Mouse (Mus musculus): ENCODE results near the gene Necab2.
A peak's percentile ranks its signal among the peaks of the same experiment; 100 is the strongest.

The Necab2 gene

DNA sequence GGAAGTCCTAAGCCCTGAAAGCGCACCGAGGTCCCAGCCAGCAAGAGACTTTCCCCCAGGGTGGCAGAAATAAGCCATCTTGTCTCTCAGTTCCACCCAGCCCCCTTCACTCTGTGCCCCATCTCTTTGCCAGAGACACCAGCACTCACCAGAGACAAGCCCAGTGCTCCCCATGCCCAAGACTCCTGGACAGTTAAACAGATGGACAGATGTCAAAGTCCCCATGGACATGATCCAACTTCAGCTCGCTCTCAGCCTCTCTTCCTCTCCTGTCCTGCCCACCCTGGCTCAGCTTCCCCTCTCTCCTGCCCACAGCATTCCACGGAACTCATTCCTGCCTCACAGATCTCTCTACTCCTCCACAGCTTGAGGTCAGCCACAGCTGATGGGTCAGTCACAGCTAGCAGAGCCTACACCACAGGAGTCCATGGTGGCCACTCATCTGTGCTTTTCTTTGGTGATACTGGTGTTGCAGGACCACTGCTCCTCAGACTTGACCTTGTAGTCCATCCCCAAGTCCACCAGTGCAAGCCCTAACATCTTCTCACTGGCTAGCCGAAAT is 17.7 kb upstream of the Necab2 start:
- no peak for DNase-seq

DNA sequence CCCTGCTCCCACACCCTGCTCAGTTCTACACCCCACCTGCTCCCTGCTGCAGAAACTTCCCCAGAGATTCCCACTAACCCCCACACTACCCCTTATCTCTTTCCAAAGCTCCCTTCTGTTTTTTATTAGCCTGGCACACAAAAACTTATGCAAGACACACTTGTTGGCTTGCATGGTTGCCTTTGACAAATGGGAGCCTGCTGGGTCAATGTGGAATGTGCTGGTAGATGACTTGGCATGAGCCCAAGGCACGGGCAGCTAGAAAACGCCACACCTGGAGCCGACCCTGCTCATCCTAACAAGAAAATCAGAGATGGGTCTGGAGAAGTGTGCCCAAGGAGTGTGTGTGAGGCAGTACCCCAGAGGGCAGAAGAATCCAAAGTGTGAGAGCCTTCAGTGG is 17.0 kb upstream of the Necab2 start:
- no peak for DNase-seq

DNA sequence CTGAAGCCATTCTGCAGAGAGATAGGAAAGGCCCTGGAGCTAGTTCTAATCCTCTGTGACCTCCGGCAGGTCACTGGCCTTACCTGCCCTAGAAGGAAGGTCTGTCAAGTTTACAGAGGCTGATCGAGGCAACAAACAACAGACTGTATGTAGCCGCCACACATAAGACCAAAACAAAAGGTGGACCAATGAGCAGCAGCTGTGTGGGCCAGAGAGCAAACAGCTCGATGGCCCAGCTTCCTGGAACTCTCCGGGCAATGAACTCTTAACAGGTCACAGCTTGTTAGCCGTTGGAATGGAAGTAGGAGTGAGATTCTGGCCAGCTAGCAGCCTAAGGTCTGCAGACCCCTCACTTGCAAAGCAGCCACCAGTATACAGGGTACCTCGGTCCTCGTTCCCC is 16.3 kb upstream of the Necab2 start:
- DNase-seq: no peak

DNA sequence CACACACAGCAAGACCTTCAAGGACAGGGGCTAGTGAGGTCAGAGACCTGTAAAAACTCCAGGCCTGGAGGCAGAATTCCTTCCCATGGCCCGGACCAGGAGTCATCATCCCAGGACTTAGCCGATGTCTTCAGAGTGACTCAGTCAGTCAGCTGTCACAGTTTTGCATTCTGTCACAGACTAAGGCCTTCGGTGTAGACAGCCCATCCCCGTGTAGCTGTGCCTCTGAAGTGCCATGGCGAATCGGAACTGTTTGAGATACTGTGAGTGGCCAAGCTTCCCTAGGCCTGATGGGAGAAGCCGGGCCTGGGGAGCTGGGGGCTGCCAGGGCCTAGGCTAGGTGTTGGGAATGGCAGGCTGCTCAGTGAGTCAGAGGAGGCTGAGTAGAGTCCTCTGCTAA is 15.8 kb upstream of the Necab2 start:
- no peak for DNase-seq

DNA sequence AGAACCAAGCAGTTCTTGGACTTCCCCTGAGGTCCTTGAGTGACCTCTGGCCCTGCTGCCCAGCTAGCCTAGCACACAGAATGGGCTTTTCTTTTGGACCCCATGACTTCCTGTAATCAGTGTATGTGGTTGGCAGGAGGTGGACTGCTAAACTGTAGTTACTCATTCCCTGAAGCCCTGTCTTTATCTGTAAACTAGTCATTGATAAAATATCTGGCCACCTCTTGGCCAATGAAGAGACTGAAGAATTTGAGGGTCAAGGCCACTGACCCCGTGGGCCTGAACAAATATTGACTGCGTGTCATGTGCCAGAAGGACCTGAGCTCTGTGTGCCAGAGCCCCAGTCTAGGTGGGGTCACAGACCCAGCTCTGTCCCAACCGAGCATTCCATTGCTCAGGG is 14.1 kb upstream of the Necab2 start:
- no peak for DNase-seq

DNA sequence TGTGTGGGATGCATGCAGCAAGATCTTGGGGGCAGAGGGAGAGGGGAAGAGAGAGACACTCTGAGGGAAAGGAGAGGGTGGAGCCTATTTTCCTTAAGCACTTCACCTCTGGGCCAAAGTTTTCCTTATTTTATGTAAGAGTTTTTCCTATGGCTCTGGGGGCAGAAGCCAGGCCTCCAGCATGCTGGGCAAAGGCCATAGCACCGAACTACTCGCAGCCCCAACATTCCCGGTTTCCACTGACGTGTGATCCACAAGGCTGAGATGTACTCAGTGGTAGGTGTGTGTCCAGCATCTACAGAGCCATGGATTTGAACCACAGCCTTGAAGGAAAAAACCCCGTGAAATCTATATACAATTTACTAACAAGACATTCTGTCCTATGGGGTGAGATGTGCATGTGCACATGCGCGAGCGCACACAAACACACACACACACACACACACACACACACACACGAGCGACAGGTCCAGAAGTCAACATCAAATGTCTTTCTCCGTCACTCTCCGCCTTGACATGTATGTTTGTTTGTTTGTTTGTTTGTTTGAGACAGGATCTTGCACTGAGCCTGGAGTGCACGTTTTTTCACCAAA is 12.8 kb upstream of the Necab2 start, which contains the start of gene Osgin1:
Gene Osgin1 (plus strand): TSS at position 543 of the 593 bp plus-strand sequence.
- DNase-seq: no peak

DNA sequence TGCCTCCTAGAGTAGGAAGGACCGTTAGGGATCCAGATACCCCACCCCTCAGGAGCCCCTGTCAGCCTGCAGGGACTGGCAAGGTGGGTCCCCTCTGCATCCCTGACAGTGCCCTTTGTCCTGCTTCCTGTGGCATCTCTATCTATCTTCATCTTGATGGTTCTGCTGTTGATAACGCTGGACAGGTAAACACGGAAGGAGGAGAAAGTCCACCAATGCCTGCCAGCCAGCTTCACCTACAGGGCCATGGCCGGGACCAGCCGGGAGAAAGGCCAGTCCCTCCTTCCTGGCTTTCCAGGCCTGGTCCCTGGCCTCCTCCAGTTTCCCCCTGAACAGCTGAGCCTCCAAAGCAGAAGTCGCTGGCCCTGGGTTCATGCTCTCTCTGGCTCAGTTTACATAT is 11.9 kb upstream of the Necab2 start:
- DNase-seq: no peak

DNA sequence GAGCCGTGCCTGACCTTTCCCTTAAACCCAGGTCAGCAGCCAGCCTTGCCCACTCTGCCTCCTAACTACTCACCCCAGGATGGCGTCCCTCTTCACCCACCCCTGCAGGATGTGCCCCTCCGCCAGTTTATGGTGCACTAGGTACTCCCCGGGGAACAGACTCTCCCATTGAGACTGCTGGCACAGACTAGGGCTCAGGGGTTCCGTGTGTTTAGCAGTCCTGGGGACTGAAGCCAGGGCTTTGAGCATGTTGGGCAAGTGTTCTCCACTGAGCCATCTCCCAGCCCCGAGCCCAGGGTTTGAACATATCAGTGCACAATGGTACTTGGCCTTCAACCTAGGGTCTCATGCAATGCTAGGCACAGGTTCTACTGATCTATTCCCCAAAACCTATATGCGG is 11.0 kb upstream of the Necab2 start:
- no peak for DNase-seq

DNA sequence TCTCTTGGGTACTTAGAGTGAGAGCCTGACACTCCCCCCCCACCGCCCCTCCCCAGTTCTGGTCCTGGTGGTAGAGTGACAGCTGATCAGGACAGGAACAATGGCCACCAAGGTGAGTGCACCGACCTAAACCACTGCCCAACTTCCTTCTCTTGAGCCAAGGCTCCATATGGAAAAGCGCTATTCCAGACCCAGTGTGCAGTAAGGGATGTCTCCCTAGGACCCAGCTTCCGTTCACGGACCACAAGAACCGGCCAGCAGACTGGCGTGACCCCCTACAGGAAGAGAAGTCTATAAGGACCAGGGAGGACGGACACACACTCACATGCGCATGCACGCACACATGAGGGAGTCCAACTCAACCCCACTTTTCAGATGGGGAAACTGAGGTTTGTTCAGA is 10.2 kb upstream of the Necab2 start:
- DNase-seq: no peak

DNA sequence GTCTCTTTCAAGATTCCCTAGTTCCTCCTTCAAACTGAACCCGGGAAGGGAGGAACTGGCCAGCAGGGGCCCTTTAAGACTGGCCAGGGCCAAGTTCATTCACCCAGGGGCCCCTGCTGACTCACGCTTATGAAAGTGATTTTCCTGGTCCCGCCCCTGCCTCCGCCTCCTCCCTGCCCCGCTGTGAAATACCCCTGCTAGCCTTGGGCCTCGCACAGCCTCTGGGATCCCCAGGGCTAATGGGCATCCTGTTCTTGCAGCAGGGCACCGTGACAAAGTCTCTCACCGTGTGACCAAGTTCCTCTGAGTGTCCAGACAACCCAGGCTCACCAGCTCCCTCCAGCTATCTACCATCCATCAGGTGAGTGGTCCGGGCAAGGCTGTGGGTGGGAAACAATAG is 9.6 kb upstream of the Necab2 start:
- no peak for DNase-seq

DNA sequence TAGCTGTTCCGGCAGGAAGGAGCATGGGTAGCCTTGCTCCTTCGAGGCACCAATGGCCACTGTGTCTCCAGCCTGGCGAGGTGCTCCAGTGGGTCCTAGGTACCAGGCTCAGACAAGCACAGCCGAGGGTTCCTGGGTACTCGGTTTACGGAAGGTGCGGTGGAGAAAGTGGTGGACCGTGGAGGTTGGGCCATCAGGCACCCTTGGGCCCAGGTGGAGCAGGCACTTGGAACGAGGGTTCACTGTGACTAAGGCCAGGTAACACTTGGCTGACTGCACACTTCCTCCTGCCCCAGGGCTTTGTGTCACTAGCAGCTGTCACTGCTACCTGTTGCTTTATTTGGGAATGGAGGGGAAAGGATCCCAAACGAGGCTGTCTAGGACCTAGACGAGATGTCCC is 9.0 kb upstream of the Necab2 start:
- no peak for DNase-seq

DNA sequence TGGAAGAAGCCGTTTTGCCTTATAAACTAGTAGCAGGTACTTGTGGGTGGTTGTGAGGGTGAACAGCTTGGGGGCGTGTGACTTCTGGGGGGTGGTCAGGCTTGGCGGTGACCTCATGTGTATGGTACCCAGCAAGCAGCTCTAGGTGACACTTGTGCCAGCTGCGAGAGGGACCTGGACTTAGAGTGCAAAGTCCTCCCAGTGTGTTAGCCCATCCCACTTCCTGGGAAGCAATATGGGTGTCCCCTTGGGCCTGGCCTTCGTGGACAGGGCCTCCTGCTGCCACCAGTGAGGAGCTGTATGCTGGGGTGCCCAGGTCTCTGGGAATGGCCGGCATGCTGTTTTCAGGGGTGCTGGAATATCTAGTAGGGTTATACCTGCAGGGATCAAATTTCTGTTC is 7.6 kb upstream of the Necab2 start:
- DNase-seq: no peak

DNA sequence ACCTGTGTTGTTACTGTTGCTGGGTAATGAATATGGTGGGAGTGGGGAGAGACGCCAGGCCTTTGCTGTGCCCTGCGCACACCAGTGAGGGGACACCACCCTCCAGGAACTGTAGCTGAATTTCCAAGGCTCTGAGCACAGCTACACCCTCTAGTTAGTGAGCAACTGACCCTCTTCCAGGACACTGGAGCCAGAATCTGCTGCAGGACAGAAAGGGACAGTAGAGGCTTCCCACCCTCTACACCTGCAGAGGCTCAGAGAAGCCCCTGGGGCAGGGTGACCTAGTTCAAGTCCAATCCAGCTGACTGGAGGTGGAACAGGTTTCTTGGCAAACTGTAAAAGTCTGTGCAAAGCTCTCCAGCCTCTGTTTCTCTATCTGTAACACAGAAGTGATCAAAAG is 7.1 kb upstream of the Necab2 start:
- DNase-seq: no peak

DNA sequence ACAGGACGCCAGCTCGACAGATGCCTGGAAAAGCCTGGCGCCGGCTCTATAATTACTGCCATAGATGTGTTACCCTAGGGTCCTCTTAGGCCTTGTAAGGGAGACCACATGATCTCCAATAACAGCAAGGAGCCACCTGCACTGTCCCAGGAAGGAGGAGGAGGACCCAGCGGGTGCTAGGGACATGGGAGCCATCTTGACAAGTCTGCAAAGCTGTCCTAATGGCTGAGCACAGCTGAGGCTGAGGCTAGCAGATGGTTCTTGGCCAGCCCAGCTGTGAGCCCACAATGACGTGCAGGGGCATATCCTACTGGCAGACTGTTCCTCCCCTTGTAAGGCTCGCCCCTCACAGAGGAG is 6.6 kb upstream of the Necab2 start:
- no peak for DNase-seq

DNA sequence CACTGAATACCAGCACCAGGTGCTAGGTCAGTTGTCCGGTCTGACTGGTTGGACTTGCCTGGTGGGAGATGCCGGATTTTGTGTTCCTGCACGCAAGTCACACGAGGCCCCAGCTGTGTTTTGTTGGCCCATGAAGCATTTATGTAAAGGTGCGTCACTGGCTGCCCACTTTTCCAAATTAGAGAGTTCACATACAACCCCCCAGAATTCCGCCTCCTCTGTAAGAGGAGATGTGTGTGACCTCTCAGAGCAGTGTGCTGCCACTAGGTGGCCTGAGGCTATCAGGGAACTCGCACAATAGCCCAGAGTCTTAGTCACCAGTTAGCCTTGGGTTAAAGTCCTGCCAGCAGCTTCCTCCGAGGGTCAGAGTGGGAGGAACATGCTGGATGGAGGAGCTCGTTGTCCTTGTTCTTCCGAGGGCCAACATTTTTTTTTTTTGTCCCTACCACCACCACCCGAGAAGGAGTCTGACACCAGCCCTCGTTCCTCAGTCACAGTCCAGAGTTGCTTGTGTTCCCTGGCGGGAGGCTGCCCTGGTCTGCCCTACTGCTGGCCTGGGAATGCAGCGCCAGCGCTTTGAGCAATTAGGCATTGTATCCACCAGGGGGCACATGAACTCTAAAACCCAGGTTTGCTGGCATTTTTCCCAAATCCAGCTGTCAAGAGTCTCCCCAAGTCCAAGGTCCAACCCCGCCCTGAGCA is 6.1 kb upstream of the Necab2 start:
- DNase-seq: peak; percentile 52

DNA sequence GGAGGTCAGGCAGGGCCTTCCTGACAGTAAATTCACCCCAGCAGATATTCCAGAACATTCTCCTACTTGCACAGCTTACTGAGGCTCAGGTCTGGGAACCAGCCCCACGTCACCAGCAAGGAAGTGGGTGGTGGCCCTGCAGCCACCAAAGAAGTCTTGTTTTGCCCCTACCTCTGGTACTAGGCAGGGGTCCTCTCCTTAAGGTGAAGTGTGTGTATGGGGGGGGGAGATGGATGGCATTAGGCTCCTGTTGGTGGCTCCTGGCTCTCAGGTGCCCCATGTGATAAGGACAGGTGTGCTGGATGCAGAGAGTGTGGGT is 5.6 kb upstream of the Necab2 start:
- no peak for DNase-seq

DNA sequence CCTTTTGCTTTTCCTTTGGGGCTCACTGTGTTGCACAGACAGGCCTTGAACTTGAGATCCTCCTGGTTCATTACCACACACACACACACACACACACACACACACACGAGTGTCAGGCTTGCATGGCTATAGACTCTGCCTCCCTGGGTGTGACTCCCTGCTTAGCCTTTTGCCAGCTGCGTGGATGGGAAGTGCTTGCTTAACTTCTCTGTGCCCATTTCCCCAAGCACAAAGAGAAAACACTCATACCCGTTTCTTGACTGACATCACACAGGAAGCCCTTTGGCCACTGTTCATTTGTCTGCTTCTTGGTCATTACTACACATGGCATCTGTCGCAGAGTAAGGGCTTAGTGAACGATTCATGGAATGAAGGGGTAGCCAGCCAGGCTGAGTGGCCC is 4.5 kb upstream of the Necab2 start:
- DNase-seq: no peak

DNA sequence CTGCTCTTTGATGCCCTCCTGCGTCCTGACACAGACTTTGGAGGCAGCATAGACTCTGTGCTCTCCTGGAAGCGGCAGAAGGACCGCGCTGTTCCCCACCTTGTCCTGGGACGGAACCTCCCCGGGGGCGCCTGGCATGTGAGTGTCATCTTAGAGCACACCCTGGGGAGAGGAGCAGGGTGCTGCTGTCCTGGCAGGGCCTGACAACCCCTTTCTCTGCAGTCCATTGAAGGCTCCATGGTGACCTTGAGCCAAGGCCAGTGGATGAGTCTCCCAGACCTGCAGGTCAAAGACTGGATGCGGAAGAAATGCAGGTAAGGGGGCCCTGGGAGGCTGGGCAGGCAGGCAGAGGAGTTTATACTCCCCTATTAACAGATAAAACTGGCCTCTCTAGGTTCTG is 3.5 kb upstream of the Necab2 start:
- DNase-seq: no peak

DNA sequence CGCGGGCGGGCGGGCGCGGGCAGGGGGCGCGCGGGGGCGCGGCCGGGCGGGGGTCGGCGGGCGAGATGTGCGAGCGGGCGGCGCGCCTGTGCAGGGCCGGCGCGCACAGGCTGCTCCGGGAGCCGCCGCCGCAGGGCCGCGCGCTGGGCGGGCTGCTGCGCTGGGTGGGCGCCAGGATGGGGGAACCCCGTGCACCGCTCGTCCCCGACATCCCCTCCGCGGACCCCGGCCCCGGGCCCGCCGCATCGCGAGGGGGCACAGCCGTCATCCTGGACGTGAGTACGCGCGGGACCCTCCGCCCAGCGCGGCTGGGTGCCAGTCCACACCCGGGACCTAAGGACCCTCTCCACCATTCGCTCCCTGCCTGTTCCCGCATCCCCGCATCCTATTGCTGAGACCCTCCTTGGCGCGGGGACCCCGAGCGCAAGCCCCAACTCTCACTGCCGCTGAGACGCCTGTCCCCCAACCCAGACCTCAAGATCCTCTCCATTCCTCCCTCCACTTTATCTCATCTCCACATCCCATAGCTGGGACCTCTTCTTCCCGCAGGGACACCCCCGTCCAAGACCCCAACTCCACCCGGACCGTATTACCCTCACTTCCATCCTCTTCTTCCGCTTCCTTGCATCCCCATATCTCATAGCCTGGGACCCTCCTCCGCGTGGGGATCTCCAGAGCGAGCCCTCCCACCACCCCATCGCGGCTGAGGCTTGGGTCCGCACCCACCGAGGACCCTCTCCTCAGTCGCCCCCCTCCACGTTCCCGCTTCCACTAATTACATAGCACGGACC is 666 bp downstream of the Necab2 start:
- DNase-seq: no peak

DNA sequence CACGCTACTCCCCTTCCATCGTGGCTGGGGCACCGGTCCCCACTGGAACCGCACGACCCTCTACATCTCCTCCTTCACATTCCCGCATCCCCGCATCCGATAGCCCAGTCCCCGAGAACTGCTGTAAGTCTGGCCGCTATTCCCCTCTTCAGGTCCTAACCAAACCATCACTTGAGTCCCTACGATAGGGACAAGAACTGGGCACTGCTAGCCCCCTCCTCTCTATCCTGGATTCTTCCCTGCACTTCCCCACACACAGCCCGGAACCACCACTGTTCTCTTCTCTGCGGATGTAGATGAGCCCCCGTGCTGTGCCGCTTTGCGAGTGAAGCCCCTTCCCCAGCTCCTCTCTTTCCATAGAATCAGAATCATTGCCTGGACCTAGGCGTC is 1.3 kb downstream of the Necab2 start:
- no peak for DNase-seq

DNA sequence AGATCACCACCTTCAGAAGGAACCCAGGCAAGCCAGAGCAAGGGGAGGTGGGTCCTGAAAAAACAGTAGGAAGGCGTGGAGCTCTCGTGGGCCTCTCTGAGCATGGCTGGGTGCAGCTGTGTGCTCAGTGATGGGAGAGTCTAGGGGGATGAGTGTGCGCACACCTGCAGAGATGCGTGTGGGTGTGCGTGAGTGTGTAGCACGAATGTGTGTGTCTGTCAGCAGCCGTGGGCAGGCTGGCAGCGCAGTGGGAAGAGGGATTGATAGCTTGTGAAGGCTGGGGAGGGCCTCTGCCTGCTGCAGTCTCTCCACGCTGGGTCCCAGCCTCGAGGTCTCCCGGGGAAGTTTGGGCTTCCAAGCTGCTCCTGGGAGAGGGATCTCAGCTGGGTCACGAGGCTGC is 3.1 kb downstream of the Necab2 start:
- no peak for DNase-seq

DNA sequence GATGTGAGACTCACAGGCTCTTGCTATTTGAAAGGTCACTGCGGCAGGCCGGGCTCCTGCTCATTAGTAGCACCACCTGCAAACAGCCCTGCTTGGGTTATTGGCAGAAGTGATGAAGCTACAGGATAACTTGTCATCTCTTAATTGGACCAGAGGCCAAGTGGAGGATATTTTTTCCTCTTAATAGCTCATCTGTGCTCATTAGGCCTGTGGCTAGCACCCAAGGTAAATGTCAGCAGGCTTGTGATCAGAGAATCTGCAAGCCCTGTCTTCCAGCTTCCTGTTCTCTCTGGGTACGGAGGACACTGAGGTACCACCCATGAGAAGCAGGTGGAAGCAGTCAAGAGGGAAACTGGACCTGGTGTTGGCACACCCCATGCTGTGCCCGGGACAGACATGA is 4.6 kb downstream of the Necab2 start:
- DNase-seq: no peak

DNA sequence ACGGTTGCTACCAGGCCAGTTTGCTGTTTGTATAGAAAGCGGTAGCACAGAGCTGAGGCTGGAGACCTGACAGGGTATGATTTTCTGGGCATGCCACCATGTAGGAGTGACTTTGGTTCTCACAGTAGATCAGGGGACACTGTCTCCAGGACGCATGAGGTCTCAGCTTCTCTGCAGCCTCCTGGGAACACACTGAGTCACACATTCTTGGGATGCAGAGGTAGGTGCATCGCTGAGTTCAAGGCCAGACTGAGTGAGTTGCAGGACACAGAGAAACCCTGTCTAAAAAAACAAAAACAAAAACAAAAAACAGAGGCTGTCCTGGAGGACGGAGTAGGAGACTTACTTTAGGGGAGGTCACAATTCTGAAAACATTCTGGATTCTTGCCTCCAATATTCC is 6.4 kb downstream of the Necab2 start:
- DNase-seq: no peak

DNA sequence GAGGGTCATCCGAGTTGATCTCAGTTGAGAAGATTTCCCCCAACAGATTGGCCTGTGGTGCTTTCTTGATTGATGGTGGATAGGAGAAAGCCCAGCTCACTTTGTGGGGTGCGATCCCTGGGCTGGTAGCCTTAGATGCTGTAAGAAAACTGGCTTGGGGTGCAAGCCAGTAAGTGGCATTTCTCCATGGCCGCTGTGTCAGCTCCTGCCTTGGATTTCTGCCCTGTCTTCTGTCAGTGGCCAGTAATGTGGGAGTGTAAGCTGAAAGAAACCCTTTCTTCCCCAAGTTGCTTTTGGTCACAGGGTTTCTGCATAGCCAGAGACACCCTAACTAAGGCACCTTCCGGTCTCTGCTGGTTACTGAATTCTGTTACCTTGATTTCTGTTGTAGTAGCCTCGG is 9.5 kb downstream of the Necab2 start:
- no peak for DNase-seq
